Mouse (Mus musculus) embryo, embryonic 11.5 days (tissue): ENCODE measurements around the gene Prtg.
A peak's percentile ranks its signal among the peaks of the same experiment; 100 is the strongest.

Experiments used
- DNase-seq: peaks from one replicate; pipeline ENCODE4 v3.0.0-alpha.2; 2012; ENCODE audit warnings: low read depth, low spot score

The Prtg gene

DNA sequence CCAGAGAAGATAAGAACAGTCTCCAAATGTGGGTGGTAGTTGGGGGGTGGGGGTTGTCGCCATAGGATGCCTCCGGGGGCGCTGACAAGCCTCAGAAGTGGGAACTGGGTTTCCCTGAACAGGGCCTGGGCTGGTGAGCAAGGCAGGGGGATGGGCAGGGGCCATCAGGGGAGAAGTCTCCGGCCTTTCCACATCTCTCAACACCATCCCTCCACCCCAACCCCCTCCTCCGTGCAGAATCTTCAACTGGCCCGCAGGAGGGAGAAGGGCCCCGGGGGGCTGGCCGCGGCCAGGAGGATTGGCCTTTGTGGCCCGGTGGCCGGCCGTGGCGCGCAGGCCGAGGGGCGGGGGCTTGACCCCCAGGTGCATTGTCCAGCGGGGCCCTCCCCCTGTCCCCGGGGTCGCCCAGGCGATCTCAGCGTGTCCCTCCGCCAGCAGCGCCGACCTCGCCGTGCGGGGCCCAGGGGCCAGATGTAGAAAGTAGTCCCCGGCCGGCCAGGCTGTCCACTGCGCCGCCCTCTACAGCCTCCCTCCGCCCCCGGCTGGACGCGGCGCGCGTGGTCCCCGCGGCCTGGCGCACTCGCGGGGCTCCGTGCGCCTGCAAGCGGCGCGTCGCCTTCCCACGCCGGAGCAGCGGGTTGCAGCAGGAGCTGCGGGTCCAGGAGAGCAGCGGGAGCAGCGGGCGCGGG is at the start of gene Prtg:
Prtg (plus strand) TSS at position 144 of the 689 bp plus-strand sequence.
- DNase-seq = no peak

GRCm38 (mm10) chr9:72757143-72757542 is 49.5 kb upstream of the Prtg start:
- DNase-seq = no peak

DNA sequence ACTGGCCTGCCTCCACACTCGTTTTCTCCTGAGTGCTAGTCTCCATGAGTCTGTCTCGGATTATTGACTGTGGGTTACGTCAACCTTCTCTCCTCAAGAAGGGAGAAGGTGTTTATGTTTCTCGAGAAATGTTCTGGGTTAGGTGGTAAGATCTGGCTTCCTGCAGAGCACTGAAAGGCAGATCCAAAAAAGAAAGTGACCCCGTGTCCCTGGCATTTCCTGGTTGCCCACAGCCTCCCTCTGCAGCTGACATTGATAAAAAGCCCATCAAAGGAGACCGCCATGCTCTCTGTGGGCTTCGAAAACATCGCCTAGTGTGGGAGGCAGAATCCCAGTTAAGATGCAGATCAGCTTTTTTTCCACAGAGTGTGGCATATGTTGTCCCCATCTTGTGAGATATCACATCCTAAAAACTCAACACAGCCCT is 48.0 kb upstream of the Prtg start:
- no peak for DNase-seq

GRCm38 (mm10) chr9:72763050-72763718 is 43.5 kb upstream of the Prtg start:
- DNase-seq = no peak

DNA sequence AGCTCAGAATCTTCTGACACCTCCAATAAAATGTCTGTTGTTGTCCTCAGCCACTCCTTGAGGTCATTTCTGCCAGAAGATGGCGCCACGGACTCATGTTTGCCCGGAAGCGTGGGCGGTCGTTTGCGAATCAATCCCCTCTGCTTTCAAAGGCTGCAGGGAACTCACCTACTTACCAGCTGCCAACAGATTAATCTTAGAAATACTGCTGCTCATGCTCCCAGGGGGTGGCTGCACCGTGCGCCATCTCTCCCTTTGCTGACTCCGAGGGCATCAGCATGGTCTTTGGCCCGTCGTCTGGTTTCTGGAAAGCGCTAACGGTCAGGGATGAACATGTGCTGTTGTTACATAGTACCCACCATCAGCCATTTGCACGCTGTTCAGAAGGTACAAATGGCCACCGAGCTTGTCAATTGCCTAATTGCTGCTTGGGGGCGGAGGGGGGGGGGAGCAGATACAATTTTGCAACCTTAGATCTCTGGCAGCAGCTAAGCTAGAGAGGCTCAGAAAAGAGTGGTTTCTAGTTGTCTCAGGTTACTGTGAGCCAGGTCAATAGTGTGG is 39.8 kb upstream of the Prtg start:
- peak; percentile 80 for DNase-seq

- no peak for DNase-seq
Observed at GRCm38 (mm10) chr9:72775022-72775421, 31.7 kb upstream of the Prtg start.

GRCm38 (mm10) chr9:72779004-72779403 is 27.7 kb upstream of the Prtg start:
- DNase-seq = no peak

- no peak for DNase-seq
Observed at GRCm38 (mm10) chr9:72779733-72780132, 26.9 kb upstream of the Prtg start.

- no peak for DNase-seq
Observed at GRCm38 (mm10) chr9:72780694-72781093, 26.0 kb upstream of the Prtg start.

GRCm38 (mm10) chr9:72781466-72781865 is 25.2 kb upstream of the Prtg start:
- no peak for DNase-seq

GRCm38 (mm10) chr9:72782121-72782520 is 24.6 kb upstream of the Prtg start:
- no peak for DNase-seq

- DNase-seq = no peak
Observed at GRCm38 (mm10) chr9:72787732-72788131, 18.9 kb upstream of the Prtg start.

DNA sequence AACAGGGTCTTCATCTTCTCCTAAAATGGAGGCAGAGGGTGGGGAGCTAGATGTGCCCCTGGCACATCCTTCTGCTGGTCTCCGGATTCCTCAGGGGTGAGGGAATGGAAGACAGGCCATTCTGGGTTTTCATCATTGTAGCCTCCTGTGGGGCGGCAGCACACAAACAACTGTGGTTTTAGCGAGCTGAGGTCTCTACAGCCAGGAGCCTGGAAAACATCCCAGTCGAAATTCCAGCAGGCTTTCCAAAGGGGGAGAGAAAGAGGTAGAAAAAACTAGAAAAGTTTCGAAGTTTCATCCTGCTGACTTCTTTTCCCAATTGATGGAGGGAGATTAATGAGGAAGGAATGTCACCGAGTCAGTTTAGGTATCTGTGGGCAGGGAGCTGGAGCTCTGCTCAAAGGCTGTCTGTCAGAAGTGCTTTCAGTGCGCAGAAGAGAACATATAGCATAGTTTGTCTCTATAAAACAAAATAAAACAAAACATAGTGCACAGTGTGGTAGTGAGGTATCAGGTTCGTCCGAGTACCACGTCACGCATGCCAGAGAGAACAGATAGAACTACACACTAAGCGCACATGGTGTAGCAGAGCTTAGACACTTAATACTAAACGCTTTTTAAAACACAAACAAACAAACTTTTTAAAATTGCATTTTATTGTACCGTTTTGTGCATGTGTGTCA is 16.0 kb upstream of the Prtg start:
- no peak for DNase-seq

DNA sequence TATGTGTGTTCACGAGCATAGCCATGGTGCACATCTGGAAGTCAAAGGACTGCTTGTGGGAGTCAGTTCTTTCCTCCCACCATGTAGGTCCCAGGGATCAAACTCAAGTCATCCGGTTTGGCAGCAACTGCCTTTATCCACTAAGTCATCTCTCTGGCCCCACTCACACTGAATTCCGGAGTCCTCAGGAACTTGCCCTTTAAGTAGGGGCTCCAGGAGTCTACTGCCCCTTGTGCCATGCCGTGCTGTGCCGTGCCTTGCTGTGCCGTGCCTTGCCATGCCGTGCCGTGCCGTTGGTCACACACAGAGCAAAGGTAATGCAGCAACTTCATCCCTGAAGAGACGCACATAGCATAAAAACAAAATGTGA is 15.5 kb upstream of the Prtg start:
- no peak for DNase-seq

GRCm38 (mm10) chr9:72791681-72792080 is 15.0 kb upstream of the Prtg start:
- DNase-seq = no peak

DNA sequence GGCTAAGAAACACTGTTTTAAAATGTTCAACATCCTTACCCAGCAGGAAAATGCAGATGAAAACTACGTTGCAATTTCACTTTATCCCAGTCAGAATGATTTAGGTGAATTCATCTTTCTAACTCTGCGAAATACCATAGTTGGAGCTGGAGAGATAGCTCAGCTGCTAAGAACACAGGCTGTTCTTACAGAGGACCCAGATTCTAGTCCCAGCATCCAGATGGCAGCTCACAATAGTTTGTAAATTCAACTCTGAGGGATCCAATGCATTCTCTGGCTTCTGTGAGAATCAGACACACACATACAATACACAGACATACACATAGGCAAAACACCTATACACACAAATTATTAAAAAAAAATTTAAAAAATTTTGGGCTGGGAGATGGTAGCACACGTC is 11.4 kb upstream of the Prtg start:
- no peak for DNase-seq

DNA sequence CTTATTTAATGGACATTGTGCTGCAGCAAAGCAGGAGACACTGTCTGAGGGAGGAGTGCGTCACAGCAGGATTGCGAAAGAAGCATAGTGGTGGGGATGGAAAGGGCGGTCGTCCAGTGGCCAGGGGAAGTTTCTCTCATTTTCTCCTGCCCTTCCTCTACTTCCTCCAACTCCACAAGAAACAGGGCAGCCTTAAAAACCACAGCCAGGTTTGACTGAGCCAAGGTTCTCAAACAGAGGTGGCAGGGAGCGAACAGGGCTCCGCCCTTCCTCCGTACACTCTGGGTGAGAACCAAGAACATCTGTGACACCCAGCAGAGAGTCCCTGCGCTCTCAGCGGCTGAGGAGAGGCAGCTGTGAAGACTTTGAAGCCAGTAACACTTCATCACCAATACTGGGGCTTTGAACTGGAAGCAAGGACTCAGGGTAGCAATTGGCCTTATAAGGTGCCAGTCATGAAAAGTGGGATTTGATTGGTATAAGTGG is 9.5 kb upstream of the Prtg start:
- DNase-seq = no peak

- DNase-seq = no peak
Observed at GRCm38 (mm10) chr9:72803280-72803679, 3.4 kb upstream of the Prtg start.

GRCm38 (mm10) chr9:72806146-72806545 is 528 bp upstream of the Prtg start:
- DNase-seq = no peak

- DNase-seq = no peak
Observed at GRCm38 (mm10) chr9:72807420-72808005, 839 bp downstream of the Prtg start.

- no peak for DNase-seq
Observed at GRCm38 (mm10) chr9:72808176-72808575, 1.5 kb downstream of the Prtg start.

- DNase-seq = no peak
Observed at GRCm38 (mm10) chr9:72808586-72808985, 1.9 kb downstream of the Prtg start.
